Mouse (Mus musculus) skeletal muscle tissue, adult 2 months (tissue): ENCODE measurements around the gene Fam122c.
"Not testable (repeated sequence)": the region's sequence is repeated elsewhere in the genome, so short reads cannot be mapped to it uniquely, and the experiment has no call there.

Experiments used
- DNase-seq: peaks from one replicate; pipeline ENCODE4 v3.0.0-alpha.2; 2012; ENCODE audit warnings: low read depth, low spot score

Gene Fam122c

GRCm38 (mm10) chrX:53273124-53273523 lies at the start of gene Fam122c:
TSS of gene Fam122c (plus strand) at chrX:53273424.
- no peak for DNase-seq

- no peak for DNase-seq
Observed at GRCm38 (mm10) chrX:53224353-53224944, 48.8 kb upstream of the Fam122c start.

- no peak for DNase-seq
Observed at GRCm38 (mm10) chrX:53231965-53232364, 41.3 kb upstream of the Fam122c start.

GRCm38 (mm10) chrX:53233689-53234088 lies 39.5 kb upstream of the Fam122c start:
- no peak for DNase-seq

- no peak for DNase-seq
Observed at GRCm38 (mm10) chrX:53236404-53236803, 36.8 kb upstream of the Fam122c start.

- DNase-seq, result no peak
Observed at GRCm38 (mm10) chrX:53237971-53238370, 35.3 kb upstream of the Fam122c start.

- no peak for DNase-seq
Observed at GRCm38 (mm10) chrX:53240011-53240410, 33.2 kb upstream of the Fam122c start, which contains the start of gene Plac1. TSS of gene Plac1 (minus strand) at chrX:53240111.

GRCm38 (mm10) chrX:53255195-53255594 lies 18.0 kb upstream of the Fam122c start:
- no peak for DNase-seq

- DNase-seq, result no peak
Observed at GRCm38 (mm10) chrX:53266186-53266585, 7.0 kb upstream of the Fam122c start.

- DNase-seq, result peak; percentile 10
Observed at GRCm38 (mm10) chrX:53268856-53269255, 4.4 kb upstream of the Fam122c start.

- DNase-seq, result peak; percentile 90
Observed at GRCm38 (mm10) chrX:53269289-53270062, 3.7 kb upstream of the Fam122c start, which contains the start of gene Fam122b. TSS of gene Fam122b (minus strand) at chrX:53269805.

GRCm38 (mm10) chrX:53270063-53270432 lies 3.2 kb upstream of the Fam122c start:
- no peak for DNase-seq

GRCm38 (mm10) chrX:53271628-53272027 lies 1.6 kb upstream of the Fam122c start:
- DNase-seq, result not testable (repeated sequence)

GRCm38 (mm10) chrX:53287924-53288323 lies 14.7 kb downstream of the Fam122c start:
- DNase-seq, result no peak

GRCm38 (mm10) chrX:53320564-53320963 lies 47.3 kb downstream of the Fam122c start:
- DNase-seq, result no peak

GRCm38 (mm10) chrX:53321111-53321510 lies 47.9 kb downstream of the Fam122c start:
- no peak for DNase-seq

- no peak for DNase-seq
Observed at GRCm38 (mm10) chrX:53330396-53330795, 57.2 kb downstream of the Fam122c start.

GRCm38 (mm10) chrX:53337355-53337754 lies 64.1 kb downstream of the Fam122c start:
- no peak for DNase-seq

- DNase-seq, result peak; percentile 17
Observed at GRCm38 (mm10) chrX:53341531-53341930, 68.3 kb downstream of the Fam122c start.

- no peak for DNase-seq
Observed at GRCm38 (mm10) chrX:53348374-53348773, 75.2 kb downstream of the Fam122c start.

GRCm38 (mm10) chrX:53364668-53365383 lies 91.6 kb downstream of the Fam122c start:
- DNase-seq, result no peak
